Mouse (Mus musculus): Measurements from ENCODE around the gene 1700003F12Rik.

DNA sequence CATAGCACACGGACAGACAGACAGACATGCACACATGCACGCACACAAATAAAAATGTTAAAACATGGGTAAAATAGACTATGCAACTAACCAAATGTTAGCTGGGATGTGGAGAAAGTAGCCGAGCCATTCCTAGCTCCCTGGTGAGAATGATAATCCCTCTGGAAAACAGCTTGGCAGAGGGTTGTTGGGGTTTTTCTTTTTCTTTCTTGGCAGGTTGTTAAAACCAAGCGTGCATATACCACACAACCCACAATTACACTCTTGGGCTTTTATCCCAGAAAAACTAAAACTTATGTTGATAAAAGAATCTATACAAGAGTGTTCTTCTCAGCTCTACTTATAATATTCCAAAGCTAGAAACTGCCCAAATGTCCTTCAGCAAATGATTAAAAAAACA, 42.2 kb downstream of the 1700003F12Rik start:
- TF ChIP-seq GATA1 (IDR thresholded peaks at IDR 0.05; ENCODE audit: low read length) (no peak), TAL1 (IDR thresholded peaks at IDR 0.05; ENCODE audit: low read length) (no peak)

All from erythroblast, embryonic 14.5 days (primary cell).